Mouse (Mus musculus) layer of hippocampus, adult 2 months (tissue): ENCODE measurements at regions not wholly inside any gene's neighbourhood (a gene's known extent, or its start where the extent isn't known, plus 50 kb on each side); places are given as distances from the start of the nearest gene placed in this dataset.

Experiments used
- DNase-seq, 2 experiments: peaks; one replicate each; pipeline ENCODE4 v3.0.0; 2022; ENCODE audit warnings: low spot score in 2 of 2
- H3K27ac ChIP-seq: fragments of 200-600 bp; 2 replicates; pipeline ENCODE4 v1.8.1; 2022
- H3K4me3 ChIP-seq: fragments of 200-600 bp; 2 replicates; pipeline ENCODE4 v1.8.1; 2022; ENCODE audit warnings: mild to moderate bottlenecking
- CTCF ChIP-seq: fragments of 200-600 bp; conservative IDR thresholded peaks from 2 replicates; pipeline ENCODE4 v1.8.1; 2022; ENCODE audit warnings: antibody characterized with exemption, mild to moderate bottlenecking, moderate library complexity

DNA sequence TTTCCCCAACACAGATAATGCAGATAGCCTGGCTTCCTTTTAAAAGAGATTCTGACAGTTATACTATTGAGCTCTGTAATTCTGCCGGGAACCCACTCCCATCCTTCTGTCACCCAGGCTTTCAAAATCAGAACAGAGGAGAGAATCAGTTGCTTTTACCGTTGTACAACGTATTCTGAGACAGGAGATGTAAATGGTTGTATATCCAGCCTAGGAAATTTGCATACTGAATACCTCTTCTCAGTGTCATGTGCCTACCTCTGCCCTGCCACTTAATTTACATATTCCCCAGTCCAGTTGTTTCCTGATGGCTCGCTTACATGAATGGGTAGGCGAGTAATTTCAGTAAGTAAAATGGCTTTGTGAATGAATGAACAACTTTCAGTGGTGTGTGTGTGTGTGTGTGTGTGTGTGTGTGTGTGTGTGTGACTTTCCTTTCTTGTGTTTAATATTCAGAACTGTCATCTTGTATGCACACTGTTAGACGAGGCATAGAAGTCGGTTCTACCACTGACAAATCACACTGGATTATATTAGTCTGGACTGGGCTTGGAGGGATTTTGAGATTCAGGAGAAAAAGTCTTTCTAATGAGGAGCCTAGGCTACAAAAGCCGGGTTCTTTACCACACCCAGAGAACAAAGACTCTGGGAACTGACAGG, 282.2 kb upstream of the Cdh6 start:
- Histone ChIP-seq H3K4me3 (no peak overlapping the region), H3K27ac (no peak overlapping the region)
- no peak for TF ChIP-seq CTCF
- no peak for DNase-seq

DNA sequence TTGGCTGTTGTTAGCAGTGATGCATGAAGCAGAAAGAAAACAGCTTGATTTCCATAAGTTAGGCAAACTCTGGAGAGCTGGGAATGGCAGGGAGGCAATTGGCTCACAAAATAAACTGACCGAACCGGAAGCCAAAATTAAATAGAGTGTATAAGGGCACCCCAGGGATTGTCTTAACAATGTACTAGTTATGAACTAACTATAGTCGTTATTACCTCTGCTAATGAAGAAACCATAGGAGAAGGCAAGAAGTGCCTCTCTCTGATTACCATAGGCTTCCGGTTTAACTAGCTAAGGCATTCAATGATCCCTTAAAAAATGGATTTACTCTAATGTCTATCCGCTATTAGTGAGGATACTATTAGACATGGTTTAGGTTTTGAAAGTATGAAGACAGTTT, 276.9 kb upstream of the Cdh6 start:
- no peak for DNase-seq
- H3K4me3 ChIP-seq: no peak overlapping the region
- no peak overlapping the region for H3K27ac ChIP-seq
- no peak for TF ChIP-seq CTCF

- H3K4me3 ChIP-seq: no peak overlapping the region
- TF ChIP-seq CTCF: no peak
- H3K27ac ChIP-seq: no peak overlapping the region
- DNase-seq: no peak
Observed at GRCm38 (mm10) chr15:13434608-13435007, 261.1 kb upstream of the Cdh6 start.

GRCm38 (mm10) chr15:13432971-13433370, 259.5 kb upstream of the Cdh6 start:
- no peak for TF ChIP-seq CTCF
- Histone ChIP-seq H3K4me3 (no peak overlapping the region), H3K27ac (no peak overlapping the region)
- no peak for DNase-seq

DNA sequence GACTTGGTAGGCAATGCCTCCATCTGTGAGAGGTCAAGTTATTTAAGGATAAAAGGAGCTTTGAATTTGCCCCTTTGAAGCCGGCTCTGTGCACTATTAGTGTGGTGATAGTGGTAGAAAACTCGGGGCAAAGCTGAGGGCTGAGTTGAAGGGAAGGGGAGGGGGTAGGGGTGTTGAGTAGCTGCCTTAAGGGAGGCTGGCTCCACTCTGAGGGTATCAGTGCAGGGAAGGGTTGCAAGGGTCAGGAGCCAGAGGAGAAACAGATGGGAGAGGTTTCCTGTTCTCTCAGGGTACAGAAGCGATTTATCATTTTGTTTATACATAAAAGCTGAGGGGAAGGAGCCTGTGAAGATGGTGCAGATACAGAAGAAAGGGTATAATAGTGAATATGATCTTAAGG, 246.1 kb upstream of the Cdh6 start:
- TF ChIP-seq CTCF: no peak
- no peak overlapping the region for H3K27ac ChIP-seq
- H3K4me3 ChIP-seq: no peak overlapping the region
- no peak for DNase-seq

DNA sequence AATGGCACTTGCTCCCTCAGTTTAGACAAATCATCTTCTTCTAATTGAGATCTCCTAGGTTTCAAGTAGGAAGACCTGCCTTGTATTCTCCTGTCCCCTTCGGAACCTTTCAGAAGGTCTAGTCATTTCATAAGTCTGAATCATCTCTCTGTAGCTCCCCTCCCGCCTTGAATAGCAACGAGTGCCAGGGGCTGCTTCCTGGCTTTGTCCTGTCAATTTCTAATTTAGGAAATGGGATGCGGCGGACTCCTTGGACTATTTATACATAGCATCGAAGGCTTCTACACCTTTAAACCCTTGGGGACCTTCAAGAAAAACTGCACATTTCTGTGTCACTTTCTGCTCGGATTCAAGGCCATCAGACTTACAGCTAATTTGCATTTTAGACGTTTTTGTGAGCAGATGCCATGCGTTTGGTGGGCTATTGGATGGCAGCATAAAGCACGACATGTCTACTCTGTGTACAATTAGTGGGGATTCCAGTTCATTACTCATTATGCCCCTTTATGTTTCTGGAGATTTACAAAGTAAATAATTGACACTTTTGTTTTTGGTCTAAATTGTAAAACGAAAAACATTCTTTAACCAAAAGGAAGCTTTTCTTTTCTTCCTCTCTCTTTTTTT, 236.7 kb upstream of the Cdh6 start:
- DNase-seq: no peak
- H3K27ac ChIP-seq: no peak overlapping the region
- TF ChIP-seq CTCF: no peak
- H3K4me3 ChIP-seq: no peak overlapping the region

- H3K4me3 ChIP-seq: no peak overlapping the region
- no peak for DNase-seq
- TF ChIP-seq CTCF: no peak
- H3K27ac ChIP-seq: no peak overlapping the region
Observed at GRCm38 (mm10) chr15:13393155-13393554, 219.7 kb upstream of the Cdh6 start.

- no peak overlapping the region for H3K4me3 ChIP-seq
- no peak overlapping the region for H3K27ac ChIP-seq
- TF ChIP-seq CTCF: no peak
- DNase-seq: no peak
Observed at GRCm38 (mm10) chr15:13391331-13391730, 217.9 kb upstream of the Cdh6 start.

GRCm38 (mm10) chr15:13384815-13385214, 211.3 kb upstream of the Cdh6 start:
- no peak for DNase-seq
- no peak overlapping the region for H3K27ac ChIP-seq
- no peak overlapping the region for H3K4me3 ChIP-seq
- no peak for TF ChIP-seq CTCF

DNA sequence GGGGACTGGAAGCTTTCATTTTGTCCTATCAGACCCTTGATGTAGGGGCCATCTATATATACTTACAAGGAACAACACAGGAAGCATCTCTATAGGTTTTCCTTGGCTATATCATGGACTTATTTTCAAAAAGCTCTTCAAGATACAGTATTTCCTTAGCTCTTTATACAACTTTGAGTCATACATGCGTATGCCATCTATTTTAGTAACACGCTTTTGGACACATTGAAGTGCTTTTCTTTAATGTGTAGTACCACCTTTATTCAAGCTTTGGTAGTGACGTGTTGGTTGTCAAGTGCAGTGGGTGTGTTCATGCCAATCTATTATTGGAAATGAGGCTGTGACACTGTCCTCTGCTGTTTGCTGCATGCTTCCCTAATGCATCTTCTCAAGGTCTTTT, 202.1 kb upstream of the Cdh6 start:
- no peak for TF ChIP-seq CTCF
- Histone ChIP-seq H3K27ac (no peak overlapping the region), H3K4me3 (no peak overlapping the region)
- DNase-seq: no peak

DNA sequence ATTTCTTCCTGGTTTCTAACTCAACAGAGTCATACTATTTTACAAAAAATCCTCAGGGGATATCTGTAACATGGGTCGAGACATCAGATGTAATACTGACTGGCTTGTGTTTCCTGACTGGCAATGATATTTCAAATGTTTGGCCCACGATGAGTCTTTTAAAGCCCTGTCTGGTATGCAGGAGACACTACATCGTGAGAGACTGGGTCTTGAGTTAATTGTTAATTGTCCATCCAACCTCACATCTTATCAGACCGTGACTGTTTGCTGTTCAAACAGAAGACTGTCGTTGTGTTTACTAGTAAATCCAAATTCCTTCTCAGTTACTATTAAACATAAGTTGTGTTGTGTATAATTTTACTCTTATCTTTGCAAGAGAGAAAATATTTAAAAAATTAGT, 195.3 kb upstream of the Cdh6 start:
- DNase-seq: no peak
- Histone ChIP-seq H3K27ac (no peak overlapping the region), H3K4me3 (no peak overlapping the region)
- no peak for TF ChIP-seq CTCF

GRCm38 (mm10) chr15:13367291-13367954, 193.9 kb upstream of the Cdh6 start:
- H3K4me3 ChIP-seq: no peak overlapping the region
- no peak overlapping the region for H3K27ac ChIP-seq
- TF ChIP-seq CTCF: no peak
- DNase-seq: no peak

GRCm38 (mm10) chr15:13366606-13367005, 193.1 kb upstream of the Cdh6 start:
- DNase-seq: no peak
- Histone ChIP-seq H3K27ac (no peak overlapping the region), H3K4me3 (no peak overlapping the region)
- no peak for TF ChIP-seq CTCF

- DNase-seq: no peak
- no peak for TF ChIP-seq CTCF
- Histone ChIP-seq H3K4me3 (no peak overlapping the region), H3K27ac (no peak overlapping the region)
Observed at GRCm38 (mm10) chr15:13360741-13361140, 187.3 kb upstream of the Cdh6 start.
